Mouse (Mus musculus): ENCODE measurements around the gene Actn2. TPM values are rescaled to one million over a fixed set of nuclear protein-coding genes. Genes with fewer than 3 reads are reported as not detected.
A peak's percentile ranks its signal among the peaks of the same experiment; 100 is the strongest.

The Actn2 gene
- polyA plus RNA-seq, 1 experiment from 2014 or later = 129 TPM

GRCm38 (mm10) chr13:12255911-12256705, 84.5 kb downstream of the Actn2 start:
- H3K9ac ChIP-seq (ENCODE audit: low read length) = no peak overlapping the region
- 59% methylated on average over 3 of the region's 3 CpGs for WGBS

DNA sequence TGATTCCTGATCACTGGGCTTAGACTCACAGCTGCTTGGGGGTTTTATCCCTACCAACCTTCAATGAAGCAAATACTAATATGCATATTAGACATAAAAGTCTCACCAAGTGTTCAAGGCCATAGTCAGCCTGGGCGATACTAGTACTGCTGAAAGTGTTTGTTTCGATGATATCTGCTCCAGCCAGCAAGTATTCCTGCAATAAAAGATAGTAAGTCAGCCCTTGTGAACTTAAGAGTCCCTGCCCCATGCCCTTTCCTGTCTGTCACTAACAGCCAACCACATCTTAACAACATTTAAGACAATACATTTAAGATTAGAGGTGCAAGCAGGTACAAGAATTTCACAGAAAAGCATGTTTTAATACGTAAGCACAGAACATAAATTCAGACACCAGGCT, 90.1 kb downstream of the Actn2 start:
- Histone ChIP-seq H3K4me3 (replicated peaks; ENCODE audit: low read length) (no peak overlapping the region), H3K27me3 (ENCODE audit: control insufficient read depth, insufficient read depth, low read length) (no peaks in the 10 kb centered on the region), H3K36me3 (ENCODE audit: control insufficient read depth, insufficient read depth, low read length) (peaks cover 4% of the 10 kb centered on the region; the same call in 1 of the 2 replicates), H3K27ac (ENCODE audit: low read length) (no peak overlapping the region), H3K9me3 (replicated peaks; ENCODE audit: control insufficient read depth, low read length) (no peaks in the 10 kb centered on the region), H3K9ac (ENCODE audit: low read length) (no peak overlapping the region), H3K4me1 (ENCODE audit: control insufficient read depth, insufficient read depth, low read length) (no peaks in the 10 kb centered on the region; the same call in 1 of the 2 replicates), H3K4me2 (ENCODE audit: low read depth, low read length) (no peak overlapping the region)
- WGBS = 90% methylated on average over 3 of the region's 3 CpGs
- no peak for ATAC-seq (ENCODE audit: insufficient read depth, low FRiP score)

More at GRCm38 (mm10) chr13:12255911-12256705, 84.5 kb downstream of the Actn2 start:
- no peaks in the 10 kb centered on the region for H3K36me3 ChIP-seq (ENCODE audit: control insufficient read depth, insufficient read depth, low read length)
- H3K4me2 ChIP-seq (ENCODE audit: low read depth, low read length) = peak overlapping the region; percentile 80
- H3K27me3 ChIP-seq (ENCODE audit: control insufficient read depth, insufficient read depth, low read length) = no peaks in the 10 kb centered on the region
- peak overlapping the region; percentile 60 for H3K4me3 ChIP-seq (replicated peaks; ENCODE audit: low read length)
- H3K9me3 ChIP-seq (replicated peaks; ENCODE audit: control insufficient read depth, low read length) = no peaks in the 10 kb centered on the region
- no peak for ATAC-seq (ENCODE audit: insufficient read depth, low FRiP score)
- no peak overlapping the region for H3K27ac ChIP-seq (ENCODE audit: low read length)
- peaks cover 9% of the 10 kb centered on the region; the same call in 1 of the 2 replicates for H3K4me1 ChIP-seq (ENCODE audit: control insufficient read depth, insufficient read depth, low read length)

GRCm38 (mm10) chr13:12249195-12249898, 91.2 kb downstream of the Actn2 start:
- H3K9me3 ChIP-seq (replicated peaks; ENCODE audit: control insufficient read depth, low read length) = no peaks in the 10 kb centered on the region
- no peak overlapping the region for H3K4me3 ChIP-seq (replicated peaks; ENCODE audit: low read length)
- H3K27me3 ChIP-seq (ENCODE audit: control insufficient read depth, insufficient read depth, low read length) = no peaks in the 10 kb centered on the region
- 73% methylated on average over 8 of the region's 8 CpGs for WGBS
- H3K4me2 ChIP-seq (ENCODE audit: low read depth, low read length) = no peak overlapping the region
- peaks cover 4% of the 10 kb centered on the region; the same call in 1 of the 2 replicates for H3K36me3 ChIP-seq (ENCODE audit: control insufficient read depth, insufficient read depth, low read length)
- ATAC-seq (ENCODE audit: insufficient read depth, low FRiP score) = no peak
- no peaks in the 10 kb centered on the region for H3K4me1 ChIP-seq (ENCODE audit: control insufficient read depth, insufficient read depth, low read length)
- H3K27ac ChIP-seq (ENCODE audit: low read length) = no peak overlapping the region
- no peak overlapping the region for H3K9ac ChIP-seq (ENCODE audit: low read length)

- H3K36me3 ChIP-seq (ENCODE audit: control insufficient read depth, insufficient read depth, low read length) = peaks cover 12% of the 10 kb centered on the region
- H3K9ac ChIP-seq (ENCODE audit: low read length) = no peak overlapping the region
- WGBS = 97% methylated on average over 2 of the region's 2 CpGs
- H3K4me1 ChIP-seq (ENCODE audit: control insufficient read depth, insufficient read depth, low read length) = no peaks in the 10 kb centered on the region
- no peak for ATAC-seq (ENCODE audit: insufficient read depth, low FRiP score)
- H3K4me3 ChIP-seq (replicated peaks; ENCODE audit: low read length) = no peak overlapping the region
- H3K27me3 ChIP-seq (ENCODE audit: control insufficient read depth, insufficient read depth, low read length) = no peaks in the 10 kb centered on the region
- H3K9me3 ChIP-seq (replicated peaks; ENCODE audit: control insufficient read depth, low read length) = no peaks in the 10 kb centered on the region
- H3K4me2 ChIP-seq (ENCODE audit: low read depth, low read length) = no peak overlapping the region
- H3K27ac ChIP-seq (ENCODE audit: low read length) = no peak overlapping the region
Measured at GRCm38 (mm10) chr13:12245938-12246337, 94.6 kb downstream of the Actn2 start.

DNA sequence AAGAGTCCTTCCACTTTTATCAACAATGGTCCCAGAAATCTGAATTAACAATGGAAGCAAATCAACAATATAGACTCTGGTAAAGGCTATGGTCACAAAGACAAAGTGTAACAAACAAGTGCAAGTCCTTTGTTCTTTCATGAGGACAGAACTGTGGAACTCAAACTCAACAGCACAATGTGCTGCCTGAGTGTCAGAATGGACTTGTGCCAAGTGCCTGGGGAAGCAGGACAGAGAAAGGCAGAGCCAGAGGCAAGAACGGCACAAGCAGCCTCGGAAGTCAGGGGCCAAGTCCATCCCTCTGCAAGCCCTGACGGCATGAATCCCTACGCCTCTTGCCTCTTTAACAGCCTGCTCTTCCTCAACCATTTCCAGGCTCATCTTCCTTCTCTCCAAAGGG, 96.6 kb downstream of the Actn2 start:
- H3K4me1 ChIP-seq (ENCODE audit: control insufficient read depth, insufficient read depth, low read length) = no peaks in the 10 kb centered on the region
- H3K27ac ChIP-seq (ENCODE audit: low read length) = no peak overlapping the region
- ATAC-seq (ENCODE audit: insufficient read depth, low FRiP score) = no peak
- no peaks in the 10 kb centered on the region for H3K9me3 ChIP-seq (replicated peaks; ENCODE audit: control insufficient read depth, low read length)
- H3K9ac ChIP-seq (ENCODE audit: low read length) = no peak overlapping the region
- no peaks in the 10 kb centered on the region for H3K27me3 ChIP-seq (ENCODE audit: control insufficient read depth, insufficient read depth, low read length)
- no peak overlapping the region for H3K4me3 ChIP-seq (replicated peaks; ENCODE audit: low read length)
- H3K4me2 ChIP-seq (ENCODE audit: low read depth, low read length) = no peak overlapping the region
- WGBS = 91% methylated on average over 4 of the region's 4 CpGs
- H3K36me3 ChIP-seq (ENCODE audit: control insufficient read depth, insufficient read depth, low read length) = peaks cover 9% of the 10 kb centered on the region

DNA sequence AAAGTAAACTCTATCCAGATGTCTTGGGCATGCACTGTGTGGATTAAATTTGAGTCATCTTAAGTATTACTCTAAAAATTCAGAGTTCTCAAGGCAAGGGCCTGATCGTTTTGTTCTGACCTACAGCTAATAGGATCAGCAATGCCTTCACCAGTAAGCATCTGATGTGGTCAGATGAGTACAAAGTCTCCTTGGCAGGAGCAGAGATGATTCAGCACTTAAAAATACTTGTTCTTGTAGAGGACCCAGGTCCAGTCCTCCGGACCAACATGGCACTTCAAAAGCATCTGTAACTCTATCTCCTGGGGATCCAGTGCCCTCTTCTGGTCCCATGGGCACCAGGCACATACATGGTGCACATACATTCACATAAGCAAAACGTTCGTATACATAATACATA, 108.4 kb downstream of the Actn2 start:
- ATAC-seq (ENCODE audit: insufficient read depth, low FRiP score) = no peak
- WGBS = 88% methylated on average over 4 of the region's 4 CpGs
- Histone ChIP-seq H3K36me3 (ENCODE audit: control insufficient read depth, insufficient read depth, low read length) (0 out of 2 replicates have a peak, but pooled peaks cover 7% of the 10 kb centered on the region), H3K9me3 (replicated peaks; ENCODE audit: control insufficient read depth, low read length) (no peaks in the 10 kb centered on the region), H3K4me1 (ENCODE audit: control insufficient read depth, insufficient read depth, low read length) (no peaks in the 10 kb centered on the region), H3K27me3 (ENCODE audit: control insufficient read depth, insufficient read depth, low read length) (no peaks in the 10 kb centered on the region), H3K4me2 (ENCODE audit: low read depth, low read length) (no peak overlapping the region), H3K9ac (ENCODE audit: low read length) (no peak overlapping the region), H3K27ac (ENCODE audit: low read length) (no peak overlapping the region), H3K4me3 (replicated peaks; ENCODE audit: low read length) (no peak overlapping the region)

DNA sequence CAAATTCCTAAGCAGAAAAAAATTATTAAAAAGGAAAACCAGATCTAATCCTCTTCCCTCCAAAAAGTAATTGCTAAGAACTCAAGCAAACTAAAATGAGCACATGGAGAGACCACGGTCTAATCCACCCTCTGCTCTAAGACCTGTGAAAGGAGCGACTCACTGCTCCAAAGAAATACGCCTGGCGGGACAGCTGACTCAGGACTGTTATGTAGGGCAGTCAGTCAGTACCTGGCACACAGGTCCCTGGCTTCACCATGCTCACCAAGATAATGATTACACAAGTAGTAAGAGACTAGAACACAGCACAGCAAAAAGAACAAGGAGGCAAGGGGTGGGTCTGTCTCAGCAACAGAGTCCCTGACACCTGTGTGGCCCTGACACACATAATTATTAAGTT, 112.3 kb downstream of the Actn2 start:
- Histone ChIP-seq H3K9ac (ENCODE audit: low read length) (no peak overlapping the region), H3K36me3 (ENCODE audit: control insufficient read depth, insufficient read depth, low read length) (peaks cover 10% of the 10 kb centered on the region; the same call in 1 of the 2 replicates), H3K27ac (ENCODE audit: low read length) (no peak overlapping the region), H3K9me3 (replicated peaks; ENCODE audit: control insufficient read depth, low read length) (no peaks in the 10 kb centered on the region), H3K4me3 (replicated peaks; ENCODE audit: low read length) (no peak overlapping the region), H3K27me3 (ENCODE audit: control insufficient read depth, insufficient read depth, low read length) (no peaks in the 10 kb centered on the region), H3K4me2 (ENCODE audit: low read depth, low read length) (no peak overlapping the region), H3K4me1 (ENCODE audit: control insufficient read depth, insufficient read depth, low read length) (no peaks in the 10 kb centered on the region)
- 77% methylated on average over 4 of the region's 4 CpGs for WGBS
- ATAC-seq (ENCODE audit: insufficient read depth, low FRiP score) = no peak

DNA sequence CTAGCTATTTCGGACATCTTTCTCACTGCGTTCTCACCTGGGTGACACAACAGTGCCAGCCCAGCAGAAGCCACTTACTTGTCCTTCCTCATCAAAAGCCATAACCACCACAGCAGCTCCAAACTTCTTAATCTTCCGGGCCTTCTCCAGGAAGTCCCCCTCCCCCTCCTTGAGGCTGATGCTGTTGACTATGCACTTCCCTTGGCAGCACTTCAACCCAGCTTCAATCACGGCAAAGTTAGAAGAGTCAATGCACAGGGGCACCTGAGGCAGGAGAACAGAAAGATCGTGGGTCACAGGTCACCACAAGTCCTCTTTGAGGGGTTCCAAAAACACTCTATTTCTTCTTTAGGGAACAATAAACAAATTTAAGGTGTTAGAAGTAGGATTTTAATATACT, 113.0 kb downstream of the Actn2 start:
- H3K27me3 ChIP-seq (ENCODE audit: control insufficient read depth, insufficient read depth, low read length) = no peaks in the 10 kb centered on the region
- no peak overlapping the region for H3K4me3 ChIP-seq (replicated peaks; ENCODE audit: low read length)
- ATAC-seq (ENCODE audit: insufficient read depth, low FRiP score) = no peak
- no peaks in the 10 kb centered on the region for H3K4me1 ChIP-seq (ENCODE audit: control insufficient read depth, insufficient read depth, low read length)
- H3K4me2 ChIP-seq (ENCODE audit: low read depth, low read length) = no peak overlapping the region
- H3K9ac ChIP-seq (ENCODE audit: low read length) = no peak overlapping the region
- no peak overlapping the region for H3K27ac ChIP-seq (ENCODE audit: low read length)
- WGBS = 72% methylated on average over 5 of the region's 5 CpGs
- H3K9me3 ChIP-seq (replicated peaks; ENCODE audit: control insufficient read depth, low read length) = no peaks in the 10 kb centered on the region
- peaks cover 8% of the 10 kb centered on the region; the same call in 1 of the 2 replicates for H3K36me3 ChIP-seq (ENCODE audit: control insufficient read depth, insufficient read depth, low read length)

Data from stomach, embryonic 16.5 days (tissue).